Mouse (Mus musculus) heart, adult 9 months (tissue): ENCODE measurements around the gene Eif2ak3.
"Not testable (repeated sequence)": the region's sequence is repeated elsewhere in the genome, so short reads cannot be mapped to it uniquely, and the experiment has no call there.

Experiments
- DNase-seq, 2 experiments: peaks; one replicate each; pipeline ENCODE4 v3.0.0; 2022; ENCODE audit warnings: low spot score in 2 of 2

Eif2ak3 gene

DNA sequence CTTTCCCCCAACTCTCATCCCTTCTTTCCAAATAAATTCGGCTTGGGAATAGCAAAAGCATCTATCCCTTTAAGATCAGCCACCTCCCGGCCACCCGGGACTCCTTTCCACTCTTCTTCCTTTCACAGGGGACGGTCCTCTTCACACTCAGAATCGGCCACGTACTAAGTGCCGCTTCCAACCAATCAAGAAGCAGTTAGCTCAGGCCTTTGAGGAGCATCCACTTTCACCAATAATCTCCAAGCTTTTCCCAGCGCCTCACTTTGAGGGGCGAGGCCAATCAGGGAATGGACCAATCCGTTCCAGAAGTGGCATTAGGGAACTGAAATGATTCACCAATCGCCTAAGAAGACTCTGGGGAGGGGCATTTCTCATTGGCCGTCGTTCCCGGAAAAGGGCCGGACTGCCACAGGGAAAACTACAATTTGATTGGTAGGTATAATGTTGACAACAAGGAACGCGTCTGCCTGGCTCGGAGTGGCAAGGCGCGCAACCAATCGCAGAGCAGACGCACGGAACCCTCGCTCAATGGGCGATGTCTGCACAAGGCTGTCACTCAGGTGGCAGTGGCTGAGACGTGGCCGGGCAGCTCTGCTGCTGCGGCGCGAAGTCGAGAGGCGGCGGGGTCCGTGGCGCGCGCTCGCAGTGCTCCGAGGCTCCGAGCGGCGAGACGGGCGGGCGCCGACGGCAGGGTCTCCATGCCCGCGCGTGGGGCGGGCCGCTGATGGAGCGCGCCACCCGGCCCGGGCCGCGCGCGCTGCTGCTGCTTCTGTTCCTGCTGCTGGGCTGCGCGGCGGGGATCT lies at the start of gene Eif2ak3:
Gene Eif2ak3 (plus strand): TSS at position 514 of the 803 bp plus-strand sequence.
- DNase-seq: peak; percentile 100

DNA sequence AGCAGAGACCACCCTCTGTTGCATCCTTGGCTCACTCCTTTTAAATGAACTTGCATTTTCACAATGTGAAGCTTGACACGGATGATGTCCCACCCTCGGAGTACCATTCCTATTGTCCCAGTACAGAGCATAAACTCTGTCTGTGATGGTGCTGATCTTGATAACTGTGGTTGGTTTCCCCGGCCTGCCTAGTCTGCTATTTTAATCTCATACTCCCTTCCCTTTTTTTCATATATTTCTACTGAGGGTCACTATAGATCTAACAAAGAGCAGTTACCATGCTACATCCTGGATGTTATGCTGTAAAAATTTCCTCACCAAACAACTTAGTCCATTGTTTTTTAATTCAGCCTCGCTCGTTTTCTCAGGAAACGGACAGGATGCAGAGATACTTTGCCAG lies 47.4 kb upstream of the Eif2ak3 start:
- DNase-seq: no peak

DNA sequence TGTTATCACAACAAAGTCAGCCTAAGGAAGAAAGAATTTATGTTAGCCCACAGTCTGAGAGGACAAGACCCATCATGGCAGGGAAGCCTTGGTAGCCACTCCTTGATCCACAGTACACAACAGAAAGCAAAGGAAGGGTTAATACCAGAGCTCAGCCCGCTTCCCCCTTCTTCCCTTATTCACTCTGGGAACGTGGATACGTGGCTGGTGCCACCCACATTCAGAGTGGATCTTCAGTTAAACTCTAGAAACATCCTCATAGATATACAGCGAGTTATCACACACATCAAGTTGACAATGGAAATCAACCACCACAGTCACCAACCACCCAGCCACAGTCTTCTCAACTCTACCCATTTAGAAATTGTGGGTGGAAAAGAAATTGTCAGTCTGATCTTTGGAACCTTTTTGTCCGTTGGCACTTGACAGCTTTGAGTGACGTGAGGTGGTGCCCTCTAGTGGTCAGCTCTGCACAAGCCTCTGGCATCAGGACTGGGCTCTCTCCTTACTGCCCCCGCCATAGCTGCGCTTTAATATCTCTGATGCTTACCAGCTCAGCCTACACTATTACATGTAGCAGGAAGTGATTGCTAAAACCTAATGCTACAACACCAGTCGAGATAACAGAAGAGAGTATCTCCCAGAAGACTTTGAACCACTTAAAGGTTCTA lies 46.6 kb upstream of the Eif2ak3 start:
- no peak for DNase-seq

DNA sequence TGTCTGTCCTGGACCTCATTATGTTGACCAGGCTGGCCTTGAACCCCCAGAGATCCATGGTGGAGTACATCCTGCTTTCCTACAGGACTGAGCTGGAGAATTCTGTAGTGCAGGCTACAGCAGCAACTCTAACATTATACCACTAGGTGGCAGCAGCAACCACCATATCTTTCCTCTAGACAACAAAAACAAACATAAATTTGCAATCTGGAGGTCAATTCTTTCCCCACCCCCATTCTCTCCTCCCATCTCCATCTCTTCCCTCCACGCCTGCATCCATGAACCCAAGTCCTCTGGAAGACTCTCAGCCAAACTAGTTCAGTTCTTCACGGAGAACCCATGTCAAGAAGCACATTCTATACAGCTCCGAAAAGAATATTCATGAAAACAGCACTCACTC lies 39.7 kb upstream of the Eif2ak3 start:
- peak in 1 of 2 experiments; percentile 42 for DNase-seq

DNA sequence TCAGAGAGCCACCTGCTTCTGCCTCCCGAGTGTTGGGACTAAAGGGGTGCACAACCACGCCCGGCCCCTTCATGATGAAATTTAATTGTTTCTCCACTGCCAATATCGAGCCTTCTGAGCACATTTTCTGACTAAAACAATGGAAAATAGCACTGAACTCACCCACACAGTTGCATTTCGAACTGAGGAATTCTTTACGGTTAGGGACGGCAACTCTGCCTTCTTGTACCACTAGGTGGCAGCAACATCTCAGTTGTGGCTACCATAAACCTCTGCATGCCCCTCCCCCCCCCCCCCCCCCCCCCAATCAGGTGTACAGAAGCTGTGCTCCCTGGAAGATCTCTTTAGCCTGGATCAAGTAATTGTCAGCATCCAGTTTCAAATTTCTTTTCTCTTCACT lies 39.0 kb upstream of the Eif2ak3 start:
- peak; percentile 27 to 56 for DNase-seq

DNA sequence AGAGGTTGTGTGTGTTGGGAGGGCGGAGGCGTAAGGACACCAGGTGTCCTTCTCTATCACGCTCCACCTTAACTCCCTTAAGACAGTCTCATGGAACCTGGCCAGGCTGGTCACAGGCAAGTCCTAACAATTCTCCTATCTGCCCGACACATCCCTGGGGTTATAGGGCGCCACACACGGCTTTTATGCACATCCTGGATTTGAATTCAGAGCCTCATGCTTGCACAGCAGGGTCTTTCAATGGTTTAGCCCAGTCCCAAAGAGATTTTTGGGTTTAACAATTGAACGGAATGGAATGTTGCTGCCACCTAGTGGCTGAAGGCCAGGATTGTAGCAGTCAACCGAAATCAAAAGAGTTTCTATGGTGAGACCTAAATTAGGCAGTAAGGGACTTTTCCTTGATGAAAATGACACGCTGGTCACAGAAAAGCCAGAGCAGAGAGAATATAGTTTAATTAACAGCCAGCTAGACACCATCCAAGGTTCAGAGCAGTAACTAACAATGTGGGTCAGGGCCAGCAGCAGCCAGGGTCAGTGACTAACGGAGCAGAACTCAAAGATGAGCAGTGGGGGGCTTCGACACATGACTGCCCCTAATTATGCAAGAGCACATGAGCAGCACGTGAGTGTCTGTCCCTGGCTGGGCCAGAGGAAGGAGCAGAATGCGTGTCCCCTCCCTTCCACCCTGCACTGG lies 38.3 kb upstream of the Eif2ak3 start:
- DNase-seq: peak; percentile 34 to 68

DNA sequence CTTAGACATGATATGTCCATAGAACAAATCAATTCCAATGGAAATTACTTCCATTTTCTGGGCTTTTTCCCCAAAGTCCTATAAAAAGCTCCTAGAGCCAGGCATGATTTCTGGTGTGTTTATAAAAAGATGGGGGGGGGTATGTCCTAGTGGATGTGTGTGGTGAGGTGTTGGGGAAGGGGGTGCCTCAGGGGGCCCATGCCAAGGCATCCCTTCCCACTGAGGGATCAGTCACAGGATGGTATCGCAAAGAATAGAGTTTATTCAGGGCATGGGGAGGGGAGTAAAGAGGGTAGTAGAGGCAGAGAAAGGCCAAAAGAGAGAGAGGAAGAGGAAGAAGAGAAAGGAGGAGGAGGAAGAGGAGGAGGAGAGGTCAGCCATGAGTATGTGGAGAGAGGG lies 37.8 kb upstream of the Eif2ak3 start:
- no peak for DNase-seq

DNA sequence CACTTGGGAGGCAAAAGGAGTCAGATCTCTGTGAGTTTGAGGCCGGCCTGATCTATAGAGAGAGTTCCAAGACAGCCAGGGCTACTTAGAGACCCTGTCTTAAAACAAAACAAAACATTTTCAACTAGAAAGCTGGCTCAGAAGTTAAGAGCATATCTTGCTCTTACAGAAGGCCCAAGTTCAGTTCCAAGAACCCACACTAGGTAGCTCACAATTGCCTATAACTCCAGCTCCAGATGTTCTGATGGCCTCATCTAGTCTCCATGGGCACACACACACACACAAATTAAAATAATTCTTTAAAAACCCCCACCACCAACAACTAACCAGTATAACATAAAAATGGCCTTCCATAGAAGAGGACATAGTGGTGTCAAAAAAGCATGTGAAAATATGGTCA lies 33.8 kb upstream of the Eif2ak3 start:
- no peak for DNase-seq

DNA sequence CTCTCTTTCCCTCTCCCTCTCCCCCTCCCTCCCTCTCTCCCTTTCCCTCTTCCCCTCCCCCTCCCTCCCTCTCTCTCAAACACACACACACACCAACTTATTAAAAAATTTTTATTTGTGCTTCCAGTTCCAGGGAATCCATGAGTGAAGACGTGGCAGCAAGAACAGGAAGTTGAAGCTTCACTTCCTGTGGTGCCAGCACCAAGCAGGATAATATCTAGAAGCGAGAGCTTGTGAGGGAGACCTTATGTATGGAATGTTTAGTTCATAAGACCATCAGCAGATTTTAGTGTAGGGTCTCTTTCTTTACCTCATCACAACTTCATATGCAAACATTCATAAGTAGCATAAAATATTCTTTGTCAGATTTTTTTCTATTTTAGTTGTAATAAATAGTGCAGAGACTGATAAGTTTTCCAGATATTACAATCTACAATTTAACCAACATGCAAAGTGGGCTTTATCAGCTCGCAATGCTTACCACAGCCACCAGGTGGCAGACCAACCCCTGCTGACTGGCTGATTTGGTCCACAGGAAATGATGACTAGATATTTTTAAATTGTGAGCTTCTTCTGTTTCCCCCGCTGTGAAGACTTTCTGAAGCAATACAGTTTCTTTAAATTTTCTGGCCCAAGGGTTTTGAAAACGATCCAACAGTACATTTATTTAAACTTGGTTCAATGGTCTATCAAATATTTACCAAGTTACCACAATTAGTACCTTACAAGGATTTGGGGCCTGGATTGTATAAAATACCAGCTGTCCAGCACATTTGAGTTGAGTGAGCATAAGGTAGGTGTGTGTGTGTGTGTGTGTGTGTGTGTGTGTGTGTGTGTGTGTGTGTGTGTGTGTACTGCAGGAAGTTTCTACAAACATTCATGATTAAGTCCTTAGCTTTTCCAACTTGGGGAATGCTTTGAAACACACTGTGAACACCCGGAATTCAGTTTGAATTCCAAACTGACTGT lies 32.5 kb upstream of the Eif2ak3 start:
- DNase-seq: peak; percentile 61 to 75

DNA sequence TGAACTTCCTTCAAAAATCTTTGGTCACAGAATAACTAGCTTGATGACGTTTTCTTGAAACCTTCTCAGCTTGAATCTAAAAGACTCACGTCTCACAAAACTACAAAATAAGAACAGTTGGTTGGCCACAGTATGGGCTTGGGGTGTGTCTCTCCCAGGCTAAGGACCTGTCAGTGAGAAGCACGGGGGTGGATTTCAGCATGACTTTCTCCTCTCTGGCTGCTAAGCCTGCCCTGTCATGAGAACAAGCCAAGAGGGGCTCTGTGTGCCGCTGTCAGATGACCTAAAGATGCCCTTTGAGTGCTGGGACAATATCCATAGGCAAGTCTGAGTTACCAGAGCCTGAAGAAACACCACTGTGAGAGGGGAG lies 31.8 kb upstream of the Eif2ak3 start:
- DNase-seq: no peak

DNA sequence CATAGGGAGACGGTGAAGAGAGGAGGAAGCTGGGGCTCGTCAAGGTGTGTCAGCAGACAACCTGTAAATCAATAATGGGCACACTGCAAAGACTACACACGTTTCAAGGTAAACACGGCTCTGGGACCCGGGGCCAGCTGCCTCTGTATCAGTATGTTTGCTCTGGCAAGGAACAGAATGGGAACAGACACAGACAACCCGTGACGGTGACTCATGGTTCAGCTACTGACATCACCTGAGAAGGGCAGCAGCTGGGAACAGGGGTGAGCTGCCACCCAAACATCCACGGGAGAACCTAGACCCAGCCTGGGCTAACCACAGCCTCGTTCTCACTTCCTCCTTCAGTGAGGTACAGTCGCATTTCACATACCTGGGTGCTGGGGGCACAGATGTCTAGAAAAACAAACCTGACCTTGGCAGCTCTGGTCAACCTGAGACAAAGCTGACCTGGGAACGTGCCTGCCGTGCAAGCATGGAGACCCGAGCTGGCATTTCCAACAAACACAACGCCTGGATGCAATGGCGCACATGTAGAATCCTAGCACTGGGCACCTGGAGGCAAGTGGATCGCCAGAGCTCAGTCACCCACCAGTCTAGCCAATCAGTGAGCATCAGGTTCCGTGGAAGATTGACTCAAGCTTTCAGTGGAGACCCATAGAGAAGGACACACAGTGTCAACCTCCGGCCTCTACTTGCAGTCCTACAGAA lies 30.2 kb upstream of the Eif2ak3 start:
- DNase-seq: no peak

DNA sequence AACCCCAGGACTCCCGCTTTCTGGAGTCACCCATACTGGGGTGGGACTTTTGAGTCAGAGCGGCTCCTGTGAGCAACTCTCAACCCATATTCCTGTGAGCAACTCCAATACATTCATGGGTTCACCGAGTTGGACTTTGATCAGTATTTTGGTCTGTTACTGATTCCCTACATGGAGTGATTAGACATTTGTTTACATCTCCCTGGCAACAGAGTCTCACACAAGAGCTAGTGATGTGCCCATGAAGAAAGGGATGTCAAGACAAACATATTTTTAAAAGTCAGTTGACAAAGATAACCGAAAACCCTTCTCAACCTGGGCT lies 29.7 kb upstream of the Eif2ak3 start:
- DNase-seq: no peak

DNA sequence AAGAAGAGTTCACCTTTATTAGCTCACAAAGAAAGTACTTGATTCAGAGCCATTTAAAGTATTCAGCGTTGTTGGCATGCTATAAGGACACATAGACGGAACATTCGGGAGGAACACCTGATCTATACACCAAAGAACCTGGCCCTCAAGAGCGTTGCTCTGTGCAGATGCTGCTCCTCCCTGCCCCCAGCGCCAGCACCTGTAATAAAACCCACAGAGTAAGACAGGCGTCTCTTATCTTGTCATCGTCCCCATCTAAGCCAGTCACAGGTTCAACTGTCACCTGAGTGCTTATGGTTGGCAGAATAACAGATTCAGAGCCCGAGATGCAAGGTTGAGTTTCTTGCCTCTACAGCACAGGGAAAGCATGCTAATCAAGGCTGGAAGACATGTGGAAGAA lies 28.8 kb upstream of the Eif2ak3 start:
- DNase-seq: no peak

DNA sequence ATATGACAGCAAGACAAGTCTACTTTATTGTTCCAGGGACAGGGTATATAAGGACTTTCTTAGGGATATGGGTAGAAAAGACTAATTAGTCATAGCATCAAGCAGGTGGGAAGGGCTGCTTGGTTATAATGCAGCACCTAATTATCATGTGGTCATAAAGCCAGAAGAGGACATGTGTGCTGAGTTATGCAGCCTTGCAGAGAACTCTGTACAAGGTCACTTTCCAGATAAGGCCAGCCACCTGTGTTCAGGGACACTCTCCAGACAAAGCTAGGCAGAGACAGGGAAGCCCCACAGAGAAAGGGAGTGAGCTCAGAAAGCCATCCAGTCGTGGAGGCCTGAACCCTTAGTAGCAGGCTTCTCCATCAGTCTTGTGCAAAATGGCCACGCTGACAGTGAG lies 22.7 kb upstream of the Eif2ak3 start:
- DNase-seq: peak in 1 of 2 experiments; percentile 28

DNA sequence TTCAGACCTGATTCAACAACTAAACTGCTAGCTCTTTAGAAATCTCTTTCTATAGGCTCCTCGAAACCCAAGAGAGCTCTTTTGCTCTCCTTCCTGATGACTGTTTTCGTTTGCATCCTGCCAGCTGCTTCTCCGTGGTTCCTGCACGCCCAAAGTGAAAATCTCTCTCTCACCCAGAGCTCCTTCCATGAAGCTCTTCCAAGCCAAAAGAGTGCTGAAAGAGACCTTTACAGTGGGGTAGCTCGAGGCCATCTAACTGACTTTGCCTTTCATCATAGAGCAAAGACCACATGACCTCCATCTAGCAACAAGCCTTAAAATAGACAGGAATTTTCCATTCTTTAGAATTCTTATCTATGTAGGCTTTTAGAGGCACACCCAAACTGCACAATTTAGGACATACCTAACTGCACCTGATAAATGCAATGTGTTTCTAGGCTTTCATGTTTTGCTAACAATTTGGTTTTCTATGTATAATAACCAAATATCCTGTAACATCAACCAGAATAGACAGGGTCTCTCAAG lies 21.9 kb upstream of the Eif2ak3 start:
- no peak for DNase-seq

DNA sequence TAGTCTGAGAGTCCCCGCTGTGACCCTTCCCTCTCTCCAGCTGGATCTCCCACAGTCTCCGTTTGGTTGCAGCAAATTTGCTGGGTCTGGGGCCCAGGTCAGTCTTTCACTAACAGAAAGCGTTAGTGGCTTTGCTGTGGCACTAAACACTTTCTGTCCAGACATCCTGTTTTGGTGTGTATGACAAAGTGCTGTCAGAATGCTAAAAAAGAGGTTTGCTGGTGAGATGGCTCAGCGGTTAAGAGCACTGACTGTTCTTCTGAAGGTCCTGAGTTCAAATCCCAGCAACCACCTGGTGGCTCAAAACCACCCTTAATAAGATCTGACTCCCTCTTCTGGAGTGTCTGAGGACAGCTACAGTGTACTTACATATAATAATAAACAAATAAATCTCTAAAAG lies 21.0 kb upstream of the Eif2ak3 start:
- DNase-seq: not testable (repeated sequence)

DNA sequence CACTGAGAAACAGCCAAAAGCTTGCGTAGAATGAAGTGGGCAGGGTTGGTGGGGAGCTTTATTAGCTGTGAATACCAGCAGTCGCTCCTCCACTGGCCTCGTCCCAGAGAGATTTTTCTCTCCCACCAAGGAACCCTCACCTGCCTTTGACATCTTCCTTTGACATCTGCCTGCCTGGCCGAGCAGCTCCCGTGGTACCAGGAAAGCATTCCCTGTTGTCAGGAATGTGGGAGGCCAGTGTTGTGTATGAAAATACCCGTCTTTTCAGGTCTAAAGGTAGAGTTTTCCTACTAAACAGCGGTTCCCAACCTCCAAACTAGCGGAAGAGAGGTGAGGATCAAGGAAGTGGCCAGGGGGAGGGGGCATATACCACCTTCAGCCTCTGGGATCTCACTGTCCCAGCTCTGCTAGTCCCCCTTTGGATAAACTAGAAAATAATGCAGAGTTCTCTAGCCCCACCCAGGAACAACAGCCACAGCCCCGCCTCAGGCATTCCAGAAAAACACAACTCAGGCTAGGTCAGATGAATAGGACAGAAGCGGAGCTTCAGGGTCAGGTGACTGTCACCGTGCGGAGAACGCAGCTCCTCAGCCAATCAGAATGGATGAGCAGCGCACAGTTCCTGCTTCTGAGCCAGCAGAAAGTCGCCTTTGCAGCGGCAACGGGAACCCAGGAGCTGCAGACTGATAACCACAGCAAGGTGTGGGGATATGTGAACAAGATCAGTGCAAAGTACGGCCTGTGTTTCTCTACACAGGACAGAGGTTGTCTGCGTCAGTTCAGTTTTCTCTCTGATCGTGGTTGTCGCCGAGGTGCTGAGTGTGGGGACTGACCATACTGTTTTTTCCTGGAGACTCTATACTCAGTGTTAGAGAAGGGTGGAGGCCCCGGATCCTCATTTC lies 20.0 kb upstream of the Eif2ak3 start:
- peak; percentile 77 to 78 for DNase-seq

DNA sequence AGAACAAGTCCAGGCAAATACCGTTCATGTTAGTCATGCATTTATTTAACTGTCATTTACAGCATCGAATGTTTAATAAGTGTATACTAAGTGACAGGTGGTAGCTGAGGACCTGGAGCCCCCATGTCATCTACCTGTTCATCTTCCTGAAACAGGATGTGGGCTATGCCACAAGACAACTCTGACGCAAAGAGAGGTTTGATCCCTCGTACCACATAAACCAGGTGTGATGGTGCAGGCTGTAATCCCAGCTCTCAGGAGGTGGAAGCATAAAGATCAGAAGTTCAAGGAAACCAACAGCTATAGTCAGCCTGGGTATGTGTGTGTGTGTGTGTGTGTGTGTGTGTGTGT lies 19.4 kb upstream of the Eif2ak3 start:
- DNase-seq: no peak

DNA sequence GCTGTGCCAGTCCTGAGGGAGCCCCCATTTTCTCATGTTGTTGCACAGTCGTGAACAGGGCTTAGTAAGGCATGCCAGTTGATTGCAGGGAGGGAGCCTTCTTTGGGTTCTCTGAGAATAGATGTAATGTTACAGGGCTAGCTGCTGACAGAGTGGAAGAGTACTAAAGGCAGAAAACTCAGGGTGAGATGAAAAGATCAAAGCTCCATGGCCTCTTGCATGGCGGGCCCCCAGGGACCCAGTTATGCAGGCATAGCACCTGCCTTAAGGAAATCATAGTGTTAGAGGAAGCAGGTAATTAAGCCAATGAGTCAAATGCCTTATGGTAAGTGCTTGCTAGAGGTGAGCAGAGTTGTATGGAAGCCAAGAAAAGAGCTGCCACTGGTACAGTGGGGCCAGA lies 14.9 kb upstream of the Eif2ak3 start:
- no peak for DNase-seq

DNA sequence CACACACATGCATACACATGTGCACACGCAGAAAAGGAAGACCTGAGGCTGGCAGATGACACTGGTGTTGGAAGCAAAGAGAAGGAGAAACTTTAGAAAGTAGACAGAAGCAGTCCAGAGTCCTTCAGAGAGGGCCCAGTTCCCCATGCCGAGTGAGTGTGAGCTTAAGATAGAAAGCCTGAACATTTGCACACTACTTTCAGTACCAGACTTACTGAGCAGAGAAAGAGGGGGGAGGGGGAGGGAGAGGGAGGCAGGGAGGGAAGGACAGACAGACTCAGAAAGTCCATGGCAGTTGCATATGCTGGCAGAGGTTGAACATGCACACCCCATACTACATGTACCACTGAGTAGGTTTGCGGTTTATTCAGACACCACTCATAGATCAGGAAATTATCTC lies 13.8 kb upstream of the Eif2ak3 start:
- DNase-seq: no peak
